Mouse (Mus musculus) forebrain, embryonic 15.5 days (tissue): Measurements from ENCODE around the gene Larp6. TPM values are rescaled to one million over a fixed set of nuclear protein-coding genes. Genes with fewer than 3 reads are reported as not detected.

Experiments
- ATAC-seq: fragments of 200-750 bp; cut with Nextera tagmentation; replicated peaks from 2 replicates; pipeline ENCODE4 v1.8.0; 2017; ENCODE audit warnings: mild to moderate bottlenecking, moderate TSS enrichment, moderate library complexity
- H3K27ac ChIP-seq: fragments of 300-500 bp; sonication (generic); replicated peaks from 2 replicates; pipeline ENCODE4 v1.5.1; 2015; ENCODE audit warnings: mild to moderate bottlenecking, inconsistent platforms
- H3K27me3 ChIP-seq: fragments of 300-500 bp; sonication (generic); 2 replicates; pipeline ENCODE4 v1.6.1; 2015; ENCODE audit warnings: inconsistent platforms
- H3K36me3 ChIP-seq: fragments of 300-500 bp; sonication (generic); 2 replicates; pipeline ENCODE4 v1.6.1; 2015; ENCODE audit warnings: mild to moderate bottlenecking, inconsistent platforms
- H3K4me1 ChIP-seq: fragments of 300-500 bp; sonication (generic); 2 replicates; pipeline ENCODE4 v1.6.1; 2015; ENCODE audit warnings: inconsistent platforms
- H3K4me2 ChIP-seq: fragments of 300-500 bp; sonication (generic); replicated peaks from 2 replicates; pipeline ENCODE4 v1.6.1; 2015; ENCODE audit warnings: mild to moderate bottlenecking, inconsistent platforms
- H3K4me3 ChIP-seq: fragments of 300-500 bp; sonication (generic); 2 replicates; pipeline ENCODE4 v1.5.1; 2015; ENCODE audit warnings: mild to moderate bottlenecking, inconsistent platforms
- H3K9ac ChIP-seq: fragments of 300-500 bp; sonication (generic); replicated peaks from 2 replicates; pipeline ENCODE4 v1.6.1; 2015; ENCODE audit warnings: mild to moderate bottlenecking, inconsistent platforms
- H3K9me3 ChIP-seq: fragments of 300-500 bp; sonication (generic); 2 replicates; pipeline ENCODE4 v1.6.1; 2016; ENCODE audit warnings: inconsistent platforms
- WGBS: fragments of 180-500 bp; shearing (Covaris S2); methylation state at CpG from one replicate; pipeline ENCODE4 v1.1.7; 2015; ENCODE audit warnings: mixed read lengths; 5-methylcytosine and 5-hydroxymethylcytosine counted together
- polyA plus RNA-seq: library from polyadenylated mRNA; unstranded; fragments of >200 nt; fragmentation: Nextera tagmentation; extraction: Ambion mirVana; gene quantifications from 2 replicates; pipeline ENCODE4 v1.2.1, GENCODE M21; 2015

The Larp6 gene
- polyA plus RNA-seq, 1 experiment from 2014 or later: 8.7 TPM

GRCm38 (mm10) chr9:60718284-60718683 is 5.5 kb downstream of the Larp6 start:
- H3K27me3 ChIP-seq: no peaks in the 10 kb centered on the region
- no peak for ATAC-seq
- no peak overlapping the region for H3K27ac ChIP-seq

DNA sequence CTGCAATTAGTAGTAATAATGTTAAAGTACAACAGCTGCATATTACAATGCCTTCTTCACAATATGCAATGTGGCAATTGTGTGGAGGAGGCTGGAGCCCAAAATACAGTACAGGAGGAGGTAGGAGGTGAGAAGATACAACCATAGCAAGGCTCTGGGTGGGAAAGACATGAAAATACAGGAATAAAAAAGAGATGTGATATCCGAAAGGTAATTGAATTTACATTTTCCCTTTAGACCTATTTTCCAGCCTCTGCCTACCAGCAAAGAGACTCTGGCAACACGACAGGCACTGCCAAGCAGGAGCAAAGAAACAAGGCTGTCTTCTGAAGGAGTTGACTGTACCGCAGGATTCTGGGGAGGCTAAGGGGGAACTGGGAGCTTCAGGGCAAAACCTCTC is 6.9 kb downstream of the Larp6 start:
- Histone ChIP-seq H3K36me3 (no peaks in the 10 kb centered on the region), H3K27ac (no peak overlapping the region), H3K9ac (no peak overlapping the region), H3K4me3 (no peak overlapping the region), H3K4me1 (no peaks in the 10 kb centered on the region), H3K4me2 (no peak overlapping the region), H3K9me3 (no peaks in the 10 kb centered on the region), H3K27me3 (no peaks in the 10 kb centered on the region)
- WGBS: 82% methylated on average over 3 of the region's 3 CpGs
- ATAC-seq: no peak

More at GRCm38 (mm10) chr9:60718284-60718683, 5.5 kb downstream of the Larp6 start:
- Histone ChIP-seq H3K36me3 (no peaks in the 10 kb centered on the region), H3K4me1 (peaks cover 11% of the 10 kb centered on the region), H3K4me2 (no peak overlapping the region), H3K9ac (no peak overlapping the region), H3K9me3 (no peaks in the 10 kb centered on the region), H3K4me3 (no peak overlapping the region)
- WGBS: 60% methylated on average over 3 of the region's 3 CpGs

DNA sequence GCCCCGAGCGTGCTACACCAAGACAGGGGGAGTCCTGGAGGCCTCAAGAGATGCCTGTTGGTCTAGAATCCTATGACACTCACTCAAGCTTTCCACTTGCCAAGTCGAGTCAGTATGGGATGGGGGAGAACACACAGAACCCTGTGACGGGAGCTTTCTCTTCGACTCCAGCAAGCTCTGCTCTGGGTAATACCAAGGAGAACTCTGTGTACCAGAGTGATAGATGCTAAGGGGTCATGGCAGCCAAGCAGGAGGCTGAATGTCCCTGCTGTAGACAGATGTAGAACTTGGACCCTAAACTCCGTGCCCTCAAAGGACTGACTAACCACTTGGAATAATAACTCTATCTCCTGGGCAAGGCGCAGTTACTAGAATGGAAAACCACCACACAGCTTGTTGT is 12.2 kb downstream of the Larp6 start:
- Histone ChIP-seq H3K4me2 (no peak overlapping the region), H3K27ac (no peak overlapping the region), H3K27me3 (no peaks in the 10 kb centered on the region), H3K4me3 (no peak overlapping the region), H3K9me3 (no peaks in the 10 kb centered on the region), H3K36me3 (no peaks in the 10 kb centered on the region), H3K4me1 (no peaks in the 10 kb centered on the region), H3K9ac (no peak overlapping the region)
- no peak for ATAC-seq
- 93% methylated on average over 7 of the region's 7 CpGs for WGBS

GRCm38 (mm10) chr9:60734321-60734720 is 21.5 kb downstream of the Larp6 start:
- Histone ChIP-seq H3K9me3 (no peaks in the 10 kb centered on the region), H3K27ac (no peak overlapping the region), H3K9ac (no peak overlapping the region), H3K36me3 (peaks cover 4% of the 10 kb centered on the region; the same call in 1 of the 2 replicates), H3K27me3 (no peaks in the 10 kb centered on the region), H3K4me3 (no peak overlapping the region), H3K4me2 (no peak overlapping the region), H3K4me1 (no peaks in the 10 kb centered on the region)
- 94% methylated on average over 2 of the region's 2 CpGs for WGBS
- ATAC-seq: no peak

DNA sequence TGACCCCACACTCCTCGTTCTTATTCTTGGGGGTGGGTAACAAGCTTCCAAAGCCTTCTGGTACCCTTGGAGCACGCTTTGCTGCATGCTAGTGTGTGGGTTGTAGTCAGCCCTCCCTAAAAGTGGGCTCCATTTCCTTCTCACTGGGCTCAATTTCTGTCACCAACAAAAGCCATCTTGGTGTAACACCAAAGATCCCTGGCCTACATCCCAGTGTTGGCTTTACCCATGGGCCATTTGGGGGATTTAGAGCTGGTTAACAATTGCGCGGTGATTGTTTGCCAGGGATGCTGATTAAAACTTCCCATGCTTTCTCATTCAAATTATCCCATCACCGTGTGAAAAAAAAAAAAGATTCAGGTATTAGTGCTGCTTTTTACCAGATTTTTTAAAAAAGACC is 26.3 kb downstream of the Larp6 start:
- peaks cover 4% of the 10 kb centered on the region; the same call in 1 of the 2 replicates for H3K36me3 ChIP-seq
- H3K9ac ChIP-seq: no peak overlapping the region
- no peaks in the 10 kb centered on the region for H3K27me3 ChIP-seq
- peaks cover 11% of the 10 kb centered on the region for H3K4me1 ChIP-seq
- no peak overlapping the region for H3K27ac ChIP-seq
- WGBS: 65% methylated on average over 5 of the region's 5 CpGs
- H3K4me3 ChIP-seq: no peak overlapping the region
- H3K4me2 ChIP-seq: no peak overlapping the region
- no peak for ATAC-seq
- H3K9me3 ChIP-seq: no peaks in the 10 kb centered on the region

DNA sequence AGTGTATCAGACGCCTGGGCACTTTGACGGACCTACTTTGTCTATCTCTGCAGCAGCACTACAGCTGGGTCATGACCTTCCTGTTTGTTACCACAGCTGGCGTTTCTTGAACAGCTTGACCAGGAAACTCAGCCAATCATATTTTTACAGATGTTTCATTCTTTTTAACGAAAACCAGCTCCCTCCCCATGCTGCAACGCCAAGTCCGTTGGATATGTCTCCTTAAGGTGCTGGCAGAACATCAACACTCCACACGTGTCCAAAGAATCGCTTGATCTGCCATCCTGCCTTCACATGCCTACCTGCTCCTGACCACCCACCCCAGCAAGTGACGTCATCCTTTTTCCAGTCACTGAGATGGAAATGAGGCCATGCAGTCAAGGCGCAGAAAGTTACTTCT is 28.6 kb downstream of the Larp6 start:
- H3K27me3 ChIP-seq: no peaks in the 10 kb centered on the region
- H3K9ac ChIP-seq: no peak overlapping the region
- H3K9me3 ChIP-seq: no peaks in the 10 kb centered on the region
- no peak overlapping the region for H3K4me3 ChIP-seq
- ATAC-seq: no peak
- H3K4me1 ChIP-seq: peaks cover 11% of the 10 kb centered on the region
- WGBS: 82% methylated on average over 10 of the region's 10 CpGs
- H3K4me2 ChIP-seq: no peak overlapping the region
- no peak overlapping the region for H3K27ac ChIP-seq
- peaks cover 4% of the 10 kb centered on the region; the same call in 1 of the 2 replicates for H3K36me3 ChIP-seq

GRCm38 (mm10) chr9:60742516-60742915 is 29.7 kb downstream of the Larp6 start:
- H3K9ac ChIP-seq: no peak overlapping the region
- H3K4me3 ChIP-seq: no peak overlapping the region
- no peaks in the 10 kb centered on the region for H3K27me3 ChIP-seq
- no peaks in the 10 kb centered on the region; the same call in 1 of the 2 replicates for H3K36me3 ChIP-seq
- no peak overlapping the region for H3K27ac ChIP-seq
- no peak overlapping the region for H3K4me2 ChIP-seq
- no peak for ATAC-seq
- WGBS: 70% methylated on average over 9 of the region's 9 CpGs
- H3K4me1 ChIP-seq: peaks cover 11% of the 10 kb centered on the region
- no peaks in the 10 kb centered on the region for H3K9me3 ChIP-seq

- Histone ChIP-seq H3K9ac (no peak overlapping the region), H3K36me3 (no peaks in the 10 kb centered on the region), H3K27ac (no peak overlapping the region), H3K9me3 (no peaks in the 10 kb centered on the region), H3K4me1 (peaks cover 11% of the 10 kb centered on the region), H3K4me2 (peak overlapping the region; percentile 5; the same call in 1 of the 2 replicates), H3K4me3 (no peak overlapping the region), H3K27me3 (no peaks in the 10 kb centered on the region)
- ATAC-seq: no peak
- 60% methylated on average over 17 of the region's 17 CpGs for WGBS
These were observed 30.6 kb downstream of the Larp6 start for GRCm38 (mm10) chr9:60743180-60743900.

DNA sequence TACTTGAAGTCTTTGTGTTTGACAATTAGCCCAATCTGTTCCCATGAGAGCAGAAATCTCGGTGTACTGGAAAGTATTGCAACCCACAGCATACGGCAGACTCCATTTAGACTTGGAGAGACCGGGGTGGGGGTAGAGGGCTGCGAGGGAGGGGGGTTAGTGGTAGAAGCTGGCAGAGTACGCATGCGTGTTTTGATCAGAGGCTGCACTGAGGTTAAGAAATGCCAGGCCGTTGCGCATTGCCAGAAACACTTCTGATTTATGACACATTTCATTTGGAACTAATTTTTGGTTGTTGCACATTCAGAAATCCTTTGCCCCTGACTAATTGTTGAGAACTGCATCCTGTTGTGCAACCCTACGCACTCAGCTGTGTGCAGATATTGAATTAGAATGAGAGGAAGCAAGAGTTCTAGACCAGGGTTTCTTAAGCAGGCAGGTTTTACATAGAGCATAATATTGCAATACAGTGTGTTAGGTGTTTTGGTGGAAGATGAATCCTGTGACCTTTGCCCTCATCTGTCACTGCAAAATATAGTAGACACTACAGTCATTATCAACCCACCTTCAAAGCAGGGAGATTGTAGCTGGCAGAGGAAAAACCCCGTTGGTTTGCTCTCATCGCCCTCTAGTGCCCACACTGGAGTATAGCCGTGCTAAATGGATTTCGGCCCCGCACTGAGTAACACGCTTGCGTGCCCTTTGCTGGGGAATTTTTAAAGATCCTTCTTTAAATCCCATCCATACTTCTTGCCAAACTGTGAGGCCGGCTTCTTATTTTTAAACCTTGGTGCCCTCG is 31.6 kb downstream of the Larp6 start:
- Histone ChIP-seq H3K4me2 (no peak overlapping the region), H3K9me3 (no peaks in the 10 kb centered on the region), H3K4me3 (no peak overlapping the region), H3K4me1 (peaks cover 11% of the 10 kb centered on the region), H3K27me3 (no peaks in the 10 kb centered on the region), H3K27ac (no peak overlapping the region), H3K9ac (no peak overlapping the region), H3K36me3 (no peaks in the 10 kb centered on the region)
- no peak for ATAC-seq
- 42% methylated on average over 18 of the region's 18 CpGs for WGBS

GRCm38 (mm10) chr9:60744971-60745370 is 32.2 kb downstream of the Larp6 start:
- Histone ChIP-seq H3K36me3 (no peaks in the 10 kb centered on the region), H3K4me3 (no peak overlapping the region), H3K27me3 (no peaks in the 10 kb centered on the region), H3K4me1 (peaks cover 11% of the 10 kb centered on the region), H3K9ac (no peak overlapping the region), H3K9me3 (no peaks in the 10 kb centered on the region), H3K27ac (no peak overlapping the region), H3K4me2 (no peak overlapping the region)
- 65% methylated on average over 4 of the region's 4 CpGs for WGBS
- ATAC-seq: no peak

GRCm38 (mm10) chr9:60746561-60746960 is 33.8 kb downstream of the Larp6 start:
- H3K36me3 ChIP-seq: no peaks in the 10 kb centered on the region
- 58% methylated on average over 6 of the region's 6 CpGs for WGBS
- peaks cover 11% of the 10 kb centered on the region for H3K4me1 ChIP-seq
- no peak for ATAC-seq
- H3K9me3 ChIP-seq: no peaks in the 10 kb centered on the region
- no peak overlapping the region for H3K4me3 ChIP-seq
- no peak overlapping the region for H3K4me2 ChIP-seq
- H3K27me3 ChIP-seq: no peaks in the 10 kb centered on the region
- no peak overlapping the region for H3K9ac ChIP-seq
- H3K27ac ChIP-seq: no peak overlapping the region

DNA sequence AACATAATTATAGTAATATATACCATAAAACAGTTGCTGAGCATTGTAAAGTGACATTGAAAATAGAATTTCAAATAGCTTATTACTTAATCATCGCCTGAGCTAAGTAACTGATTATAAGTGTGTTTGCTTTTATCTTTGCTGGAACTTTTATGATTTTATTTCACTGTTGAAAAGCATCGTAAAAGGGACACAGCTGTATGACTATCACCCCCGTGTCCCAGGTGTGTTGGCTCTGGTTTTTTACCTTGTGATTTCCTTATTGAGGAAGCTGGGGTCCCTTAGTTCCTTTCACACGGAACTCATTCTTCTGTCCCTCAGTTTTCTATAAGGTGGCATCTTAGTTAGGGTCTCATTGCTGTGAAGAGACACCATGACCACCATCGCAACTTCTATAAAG is 34.9 kb downstream of the Larp6 start:
- 89% methylated on average over 5 of the region's 5 CpGs for WGBS
- H3K27ac ChIP-seq: no peak overlapping the region
- peaks cover 9% of the 10 kb centered on the region for H3K4me1 ChIP-seq
- no peak overlapping the region for H3K9ac ChIP-seq
- H3K4me3 ChIP-seq: no peak overlapping the region
- H3K36me3 ChIP-seq: no peaks in the 10 kb centered on the region
- H3K27me3 ChIP-seq: no peaks in the 10 kb centered on the region
- H3K4me2 ChIP-seq: no peak overlapping the region
- no peak for ATAC-seq
- no peaks in the 10 kb centered on the region for H3K9me3 ChIP-seq
